Mouse (Mus musculus) small intestine, adult 2 months (tissue): ENCODE measurements around the gene Fam198b. TPM values are rescaled to one million over a fixed set of nuclear protein-coding genes. Genes with fewer than 3 reads are reported as not detected.

Experiments used
- H3K27ac ChIP-seq: fragments of 200-500 bp; 2 replicates; pipeline ENCODE4 v1.5.1; 2012; ENCODE audit warnings: low read depth, low read length, control low read depth, inconsistent platforms; ENCODE audit not compliant: insufficient read depth
- H3K27me3 ChIP-seq: fragments of 200-500 bp; 2 replicates; pipeline ENCODE4 v1.6.1; 2012; ENCODE audit warnings: mild to moderate bottlenecking, moderate library complexity, low read length, inconsistent platforms; ENCODE audit not compliant: control insufficient read depth, insufficient read depth
- H3K36me3 ChIP-seq: fragments of 200-500 bp; 2 replicates; pipeline ENCODE4 v1.6.1; 2012; ENCODE audit warnings: mild to moderate bottlenecking, low read length, control low read depth, inconsistent platforms; ENCODE audit not compliant: control insufficient read depth, insufficient read depth
- H3K4me1 ChIP-seq: fragments of 200-500 bp; 2 replicates; pipeline ENCODE4 v1.6.1; 2012; ENCODE audit warnings: low read length, inconsistent platforms, mixed read lengths; ENCODE audit not compliant: control insufficient read depth, insufficient read depth, insufficient read length
- H3K4me3 ChIP-seq: fragments of 200-500 bp; 2 replicates; pipeline ENCODE4 v1.5.1; 2012; ENCODE audit warnings: low read depth, mild to moderate bottlenecking, control low read depth, inconsistent platforms, low read length, moderate library complexity
- CTCF ChIP-seq: fragments of 200-500 bp; IDR thresholded peaks from 2 replicates; pipeline ENCODE4 v1.5.1; 2012; ENCODE audit warnings: low read depth, mild to moderate bottlenecking, control low read depth, inconsistent platforms, low read length, moderate library complexity, mixed read lengths; ENCODE audit not compliant: insufficient replicate concordance, insufficient read length; ENCODE audit errors: extremely low read depth
- POLR2A ChIP-seq: fragments of 200-500 bp; IDR thresholded peaks from 2 replicates; pipeline ENCODE4 v1.6.1; 2012; ENCODE audit warnings: low read depth, mild to moderate bottlenecking, control low read depth, inconsistent platforms, low read length, moderate library complexity
- WGBS: fragments of 180-500 bp; shearing (Covaris S2); methylation state at CpG from one replicate; pipeline ENCODE4 v1.1.7; 2018; 5-methylcytosine and 5-hydroxymethylcytosine counted together
- polyA plus RNA-seq: library from polyadenylated mRNA; depleted of rRNA; stranded (reverse); fragments of >200 nt; gene quantifications from 2 replicates; pipeline ENCODE4 v1.2.3, GENCODE M21; 2012

Gene Fam198b
- polyA plus RNA-seq, 1 experiment, result 1.2 TPM

DNA sequence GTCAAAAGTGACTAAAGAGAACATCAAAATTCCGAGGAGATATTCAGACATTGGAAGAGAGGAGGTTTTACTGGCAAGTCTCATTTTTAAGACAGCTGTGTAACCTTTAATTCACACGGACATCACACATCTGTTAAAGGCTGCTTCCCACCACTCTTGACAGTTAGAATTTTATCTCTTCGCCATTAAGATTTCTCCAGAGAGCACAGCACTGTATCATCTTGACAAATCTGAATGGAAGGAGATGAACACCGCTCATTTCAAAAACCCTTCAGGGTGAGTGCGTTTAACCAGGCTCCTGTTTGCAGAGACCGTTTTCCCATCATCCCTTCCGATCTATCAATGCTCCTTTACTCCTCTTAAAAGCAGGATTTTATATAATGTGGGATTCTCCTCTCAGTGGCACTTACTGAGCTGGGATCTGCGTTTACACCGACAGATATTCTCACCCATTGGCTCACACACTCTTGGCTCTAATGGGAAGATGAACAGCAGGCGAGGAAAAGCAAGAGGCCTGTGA lies 20.0 kb downstream of the Fam198b start:
- TF ChIP-seq CTCF (no peak), POLR2A (no peak)
- no peak overlapping the region for H3K27ac ChIP-seq
- no peak overlapping the region for H3K4me3 ChIP-seq
- H3K27me3 ChIP-seq, result no peaks in the 10 kb centered on the region
- 85% methylated on average over 10 of the region's 10 CpGs for WGBS
- H3K36me3 ChIP-seq, result no peaks in the 10 kb centered on the region
- no peaks in the 10 kb centered on the region for H3K4me1 ChIP-seq

DNA sequence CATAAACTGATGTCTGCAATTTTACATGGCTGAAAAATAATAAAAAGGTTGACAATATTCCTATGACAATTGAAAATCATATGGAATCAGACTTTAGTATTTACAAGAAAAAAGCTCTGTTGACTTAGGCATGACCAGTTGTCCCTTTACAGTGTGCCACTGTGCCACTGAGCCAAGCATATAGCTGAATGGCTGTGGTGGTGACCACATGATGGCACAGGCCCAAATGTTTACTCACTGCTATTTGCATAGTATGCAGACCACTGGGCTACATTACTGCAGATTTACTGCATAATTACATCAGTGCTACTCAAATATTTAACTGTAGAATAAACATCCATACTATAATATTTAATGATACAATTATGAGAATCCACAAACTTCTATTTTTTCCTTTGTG lies 21.1 kb downstream of the Fam198b start:
- Histone ChIP-seq H3K27ac (no peak overlapping the region), H3K36me3 (no peaks in the 10 kb centered on the region), H3K4me3 (no peak overlapping the region), H3K4me1 (peaks cover 2% of the 10 kb centered on the region; the same call in 1 of the 2 replicates), H3K27me3 (no peaks in the 10 kb centered on the region)
- TF ChIP-seq POLR2A (no peak), CTCF (no peak)

DNA sequence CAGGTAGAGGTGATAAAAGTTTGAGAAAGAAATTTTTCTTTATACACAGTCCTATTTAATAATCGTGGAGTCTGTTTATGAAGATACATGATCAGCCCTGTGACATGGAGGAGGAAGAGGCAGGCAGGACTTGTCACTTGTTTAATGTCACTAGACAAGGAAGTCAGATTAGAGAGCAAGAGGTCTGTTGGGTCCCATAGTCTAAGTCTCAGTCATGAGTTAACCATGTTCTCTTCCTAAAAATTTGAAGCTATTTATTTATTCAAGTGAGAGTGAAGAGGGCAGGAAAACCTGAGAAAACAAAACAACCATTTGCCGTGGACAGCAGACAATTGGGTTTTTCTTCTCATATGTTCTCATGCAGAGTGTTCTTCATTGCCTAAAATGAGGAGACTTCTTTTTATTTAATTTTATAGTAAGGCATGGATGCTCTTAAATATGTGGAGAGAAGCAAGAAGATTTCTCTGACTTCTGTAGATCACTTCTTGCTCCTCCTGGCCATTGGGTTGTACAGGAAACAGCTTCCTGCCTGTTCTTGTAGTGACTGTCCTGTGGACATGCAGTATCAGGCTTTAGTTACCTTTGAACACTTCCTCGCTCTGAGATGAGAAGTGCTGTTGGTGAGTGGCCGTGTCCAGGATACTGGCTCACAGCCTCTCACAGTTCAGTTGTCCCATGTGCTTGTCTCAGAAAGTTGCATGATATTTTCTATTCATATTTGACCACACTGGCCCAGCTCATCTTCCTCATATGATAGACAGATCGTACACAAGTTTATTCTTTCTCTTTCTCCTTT lies 22.1 kb downstream of the Fam198b start:
- Histone ChIP-seq H3K27ac (no peak overlapping the region), H3K4me1 (peaks cover 7% of the 10 kb centered on the region; the same call in 1 of the 2 replicates), H3K36me3 (no peaks in the 10 kb centered on the region), H3K27me3 (no peaks in the 10 kb centered on the region), H3K4me3 (no peak overlapping the region)
- TF ChIP-seq POLR2A, result no peak
- no peak for TF ChIP-seq CTCF
- 66% methylated on average over 5 of the region's 5 CpGs for WGBS

DNA sequence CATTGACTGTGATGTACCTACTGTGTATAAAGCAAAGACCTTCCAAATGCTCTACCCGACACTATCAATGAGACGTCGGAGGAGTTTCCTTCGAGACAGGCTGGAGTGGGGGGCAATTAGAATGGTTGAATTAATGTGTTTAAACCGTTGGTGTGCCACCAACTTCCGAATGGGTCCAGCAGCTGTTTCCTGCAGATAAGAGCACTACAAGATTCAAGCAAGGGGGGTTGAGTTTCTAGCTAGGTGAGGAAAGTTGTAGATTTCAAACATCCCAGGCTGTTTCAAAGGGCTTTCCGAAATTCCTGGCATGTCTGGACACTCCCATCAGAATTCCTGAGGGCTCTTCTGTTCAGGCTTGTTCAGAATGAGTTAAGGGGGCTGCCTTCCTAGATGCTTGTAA lies 22.9 kb downstream of the Fam198b start:
- H3K4me1 ChIP-seq, result peaks cover 7% of the 10 kb centered on the region; the same call in 1 of the 2 replicates
- WGBS, result 52% methylated on average over 7 of the region's 7 CpGs
- no peaks in the 10 kb centered on the region for H3K36me3 ChIP-seq
- H3K27me3 ChIP-seq, result no peaks in the 10 kb centered on the region
- no peak overlapping the region for H3K4me3 ChIP-seq
- H3K27ac ChIP-seq, result no peak overlapping the region
- TF ChIP-seq POLR2A, result no peak
- no peak for TF ChIP-seq CTCF

DNA sequence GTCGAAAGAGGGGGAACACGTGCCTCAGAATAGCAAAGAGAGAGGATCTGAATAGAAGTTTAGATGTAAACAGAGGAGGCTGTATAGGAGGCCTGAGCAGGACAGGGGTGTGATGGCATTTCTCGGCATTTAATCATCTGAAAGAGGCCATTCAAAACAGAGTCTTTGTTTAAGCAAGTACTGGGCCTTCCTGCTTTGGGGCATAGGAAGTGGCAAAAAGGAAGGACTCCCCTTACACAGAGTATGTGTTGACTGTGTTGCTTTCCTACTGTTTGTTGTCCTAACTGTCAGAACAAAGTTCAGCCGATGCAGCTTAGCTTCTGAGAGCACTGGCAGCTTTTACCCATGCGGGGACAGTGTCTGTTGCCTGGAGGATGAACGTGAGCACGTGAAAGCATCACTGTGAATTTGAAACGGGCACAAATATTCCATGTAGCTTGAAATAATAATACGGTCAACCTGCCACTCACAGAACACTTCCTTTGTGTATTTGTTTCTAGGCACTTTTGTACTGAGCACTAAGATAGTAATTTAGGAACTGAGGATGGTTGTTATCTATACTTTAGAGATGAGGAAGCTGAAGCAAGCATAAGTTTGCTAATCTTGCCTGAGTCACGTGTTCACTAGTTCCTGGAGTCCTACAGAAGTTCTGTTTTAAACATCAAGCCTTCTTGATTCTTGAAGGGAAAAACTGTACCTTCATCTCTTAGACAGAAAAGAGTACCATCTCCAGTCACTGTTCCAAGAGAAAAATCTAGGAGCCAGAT lies 26.2 kb downstream of the Fam198b start:
- Histone ChIP-seq H3K4me3 (no peak overlapping the region), H3K27ac (no peak overlapping the region; the same call in 1 of the 2 replicates), H3K36me3 (no peaks in the 10 kb centered on the region), H3K4me1 (peaks cover 18% of the 10 kb centered on the region), H3K27me3 (no peaks in the 10 kb centered on the region)
- WGBS, result 69% methylated on average over 10 of the region's 10 CpGs
- TF ChIP-seq POLR2A (no peak), CTCF (no peak)

DNA sequence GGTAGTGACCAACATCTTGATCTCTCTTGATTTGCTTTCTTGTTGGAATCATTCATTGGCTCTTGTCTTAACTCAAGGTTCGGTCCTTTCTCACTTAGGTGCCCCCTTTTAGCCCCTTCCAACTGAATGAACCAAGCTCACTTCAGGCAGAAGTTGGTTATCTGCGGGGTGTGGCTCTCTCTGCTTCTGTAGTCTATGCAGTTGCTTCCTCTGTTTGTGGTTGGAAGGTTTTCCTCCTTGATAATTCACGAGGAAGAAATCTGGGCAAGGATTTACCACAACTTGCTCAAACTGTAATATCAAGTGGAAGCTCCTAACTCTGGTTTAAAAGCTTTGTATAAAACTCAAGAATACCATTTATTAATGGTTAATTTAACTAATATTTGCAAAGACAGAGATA lies 26.8 kb downstream of the Fam198b start:
- WGBS, result 38% methylated on average over 3 of the region's 3 CpGs
- TF ChIP-seq CTCF (no peak), POLR2A (no peak)
- H3K27ac ChIP-seq, result no peak overlapping the region
- H3K4me3 ChIP-seq, result no peak overlapping the region
- no peaks in the 10 kb centered on the region for H3K36me3 ChIP-seq
- H3K4me1 ChIP-seq, result peaks cover 18% of the 10 kb centered on the region
- no peaks in the 10 kb centered on the region for H3K27me3 ChIP-seq

DNA sequence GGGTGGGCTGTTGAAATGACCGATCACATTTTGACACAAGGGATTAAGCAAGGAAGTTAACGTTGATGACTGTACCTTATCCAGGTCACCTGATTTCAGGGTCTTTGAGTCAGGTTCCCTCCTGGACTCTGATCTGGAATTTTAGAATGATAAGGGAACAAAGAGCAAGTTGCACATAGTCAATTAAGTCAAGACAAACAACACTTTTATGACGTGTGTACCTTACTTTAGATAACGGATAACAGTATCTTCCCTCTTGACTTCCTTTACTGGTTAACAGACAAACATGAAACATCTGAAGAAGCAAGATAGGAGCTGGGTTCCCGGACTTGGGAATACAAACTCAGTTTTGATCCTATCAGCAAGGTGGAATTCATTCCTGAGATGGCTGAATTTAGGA lies 29.7 kb downstream of the Fam198b start:
- no peaks in the 10 kb centered on the region for H3K36me3 ChIP-seq
- H3K4me3 ChIP-seq, result no peak overlapping the region
- no peaks in the 10 kb centered on the region for H3K27me3 ChIP-seq
- TF ChIP-seq POLR2A (no peak), CTCF (no peak)
- H3K4me1 ChIP-seq, result peaks cover 18% of the 10 kb centered on the region
- 0 out of 2 replicates have a peak overlapping the region, but pooled peaks have one; percentile 4 for H3K27ac ChIP-seq
- WGBS, result 29% methylated on average over 5 of the region's 5 CpGs
